Mouse (Mus musculus) spleen, adult 2 months (tissue): ENCODE results near the gene Hfe.

Experiments
- CTCF ChIP-seq: fragments of 200-500 bp; IDR thresholded peaks from 2 replicates; pipeline ENCODE4 v1.5.1; 2011; ENCODE audit warnings: mild to moderate bottlenecking, inconsistent platforms; ENCODE audit not compliant: insufficient read depth, insufficient read length, insufficient replicate concordance; ENCODE audit errors: extremely low read depth
- POLR2A ChIP-seq: fragments of 200-500 bp; IDR thresholded peaks from 2 replicates; pipeline ENCODE4 v1.6.1; 2011; ENCODE audit warnings: low read depth, low read length, inconsistent platforms

GRCm38 (mm10) chr13:23753314-23754078 is 42.8 kb upstream of the Hfe start:
- no peak for TF ChIP-seq POLR2A
- no peak for TF ChIP-seq CTCF
